Mouse (Mus musculus) liver, postnatal 0 days (tissue): Measurements from ENCODE around the gene 4930455H04Rik. TPM values are rescaled to one million over a fixed set of nuclear protein-coding genes. Genes with fewer than 3 reads are reported as not detected.

Experiments used
- ATAC-seq: fragments of 200-750 bp; cut with Nextera tagmentation; 2 replicates; pipeline ENCODE4 v1.8.0; 2017; ENCODE audit warnings: mild to moderate bottlenecking, moderate library complexity
- DNase-seq: peaks from one replicate; pipeline ENCODE4 v3.0.0-alpha.2; 2016
- H3K27ac ChIP-seq: fragments of 300-500 bp; sonication (generic); 2 replicates; pipeline ENCODE4 v1.5.1; 2014; ENCODE audit warnings: antibody characterized with exemption, moderate library complexity, mild to moderate bottlenecking, low read depth
- H3K27me3 ChIP-seq: fragments of 300-500 bp; sonication (generic); 2 replicates; pipeline ENCODE4 v1.6.1; 2014; ENCODE audit warnings: low read length, control low read depth, mixed read lengths; ENCODE audit not compliant: insufficient read depth
- H3K36me3 ChIP-seq: fragments of 300-500 bp; sonication (generic); replicated peaks from 2 replicates; pipeline ENCODE4 v1.6.1; 2014; ENCODE audit warnings: mild to moderate bottlenecking, control low read depth, low read length, moderate library complexity, mixed read lengths; ENCODE audit not compliant: insufficient read depth
- H3K4me1 ChIP-seq: fragments of 300-500 bp; sonication (generic); 2 replicates; pipeline ENCODE4 v1.6.1; 2014; ENCODE audit warnings: antibody characterized with exemption, mild to moderate bottlenecking, control low read depth; ENCODE audit not compliant: insufficient read depth
- H3K4me2 ChIP-seq: fragments of 300-500 bp; sonication (generic); 2 replicates; pipeline ENCODE4 v1.6.1; 2014; ENCODE audit warnings: low read depth, mild to moderate bottlenecking, low read length, moderate library complexity, mixed read lengths
- H3K4me3 ChIP-seq: fragments of 300-500 bp; sonication (generic); 2 replicates; pipeline ENCODE4 v1.5.1; 2014; ENCODE audit warnings: low read depth, low read length
- H3K9ac ChIP-seq: fragments of 300-500 bp; sonication (generic); replicated peaks from 2 replicates; pipeline ENCODE4 v1.6.1; 2014; ENCODE audit warnings: mild to moderate bottlenecking, moderate library complexity
- H3K9me3 ChIP-seq: fragments of 300-500 bp; sonication (generic); 2 replicates; pipeline ENCODE4 v1.6.1; 2016; ENCODE audit warnings: mild to moderate bottlenecking, control low read depth, low read length, mixed read lengths
- CTCF ChIP-seq: sonication (generic); IDR thresholded peaks from 2 replicates; pipeline ENCODE4 v1.5.1; 2016; ENCODE audit warnings: antibody characterized with exemption, low read depth
- EP300 ChIP-seq: IDR thresholded peaks from 2 replicates; pipeline ENCODE4 v1.6.1; 2016; ENCODE audit warnings: antibody characterized with exemption, low read depth, mild to moderate bottlenecking
- WGBS: fragments of 180-500 bp; shearing (Covaris S2); extraction: QIAGEN DNeasy Blood & Tissue Kit; methylation state at CpG from one replicate; pipeline ENCODE4 v1.1.7; 2014; ENCODE audit not compliant: insufficient replicate concordance; 5-methylcytosine and 5-hydroxymethylcytosine counted together
- polyA plus RNA-seq: library from polyadenylated mRNA; unstranded; fragments of >200 nt; fragmentation: Nextera tagmentation; extraction: Ambion mirVana; gene quantifications from 2 replicates; pipeline ENCODE4 v1.2.1, GENCODE M21; 2015

The 4930455H04Rik gene
- polyA plus RNA-seq, 1 experiment from 2014 or later, result not detected

GRCm38 (mm10) chr3:116963213-116963612 lies 4.9 kb upstream of the 4930455H04Rik start:
- H3K4me1 ChIP-seq, result no peaks in the 10 kb centered on the region
- WGBS, result 55% methylated on average over 4 of the region's 4 CpGs
- no peak overlapping the region for H3K4me2 ChIP-seq
- no peak overlapping the region for H3K27ac ChIP-seq
- TF ChIP-seq EP300 (no peak), CTCF (no peak)
- DNase-seq (no peak), ATAC-seq (no peak)
- no peak overlapping the region for H3K9ac ChIP-seq
- H3K4me3 ChIP-seq, result no peak overlapping the region
- no peaks in the 10 kb centered on the region for H3K27me3 ChIP-seq
- no peaks in the 10 kb centered on the region for H3K9me3 ChIP-seq
- H3K36me3 ChIP-seq, result no peaks in the 10 kb centered on the region

- Histone ChIP-seq H3K9me3 (no peaks in the 10 kb centered on the region), H3K4me3 (no peak overlapping the region), H3K36me3 (no peaks in the 10 kb centered on the region), H3K27me3 (no peaks in the 10 kb centered on the region), H3K9ac (no peak overlapping the region), H3K4me2 (no peak overlapping the region), H3K4me1 (no peaks in the 10 kb centered on the region), H3K27ac (no peak overlapping the region)
- 83% methylated on average over 9 of the region's 9 CpGs for whole genome bisulfite sequencing
- ATAC-seq (no peak), DNase-seq (no peak)
- TF ChIP-seq CTCF (no peak), EP300 (no peak)
These were observed 3.6 kb upstream of the 4930455H04Rik start for GRCm38 (mm10) chr3:116964426-116964825.

- 14% methylated on average over 4 of the region's 4 CpGs for WGBS
- TF ChIP-seq CTCF (peak; percentile 63), EP300 (no peak)
- Histone ChIP-seq H3K4me3 (peak overlapping the region; percentile 33; the same call in 1 of the 2 replicates), H3K4me1 (no peaks in the 10 kb centered on the region), H3K9me3 (no peaks in the 10 kb centered on the region), H3K27ac (peak overlapping the region; percentile 91), H3K4me2 (peak overlapping the region; percentile 54), H3K9ac (no peak overlapping the region), H3K36me3 (no peaks in the 10 kb centered on the region), H3K27me3 (no peaks in the 10 kb centered on the region)
- DNase-seq (peak; percentile 36), ATAC-seq (peak; percentile 80)
These were observed 1.8 kb upstream of the 4930455H04Rik start for GRCm38 (mm10) chr3:116966225-116966624.

- peak overlapping the region; percentile 91 for H3K27ac ChIP-seq
- peak overlapping the region; percentile 43 for H3K4me3 ChIP-seq
- no peaks in the 10 kb centered on the region for H3K36me3 ChIP-seq
- H3K4me2 ChIP-seq, result peak overlapping the region; percentile 56
- no peaks in the 10 kb centered on the region for H3K4me1 ChIP-seq
- 48% methylated on average over 6 of the region's 6 CpGs for WGBS
- DNase-seq (peak; percentile 39), ATAC-seq (peak; percentile 88)
- no peaks in the 10 kb centered on the region for H3K27me3 ChIP-seq
- H3K9me3 ChIP-seq, result no peaks in the 10 kb centered on the region
- TF ChIP-seq CTCF (no peak), EP300 (no peak)
- H3K9ac ChIP-seq, result peak overlapping the region; percentile 54; the same call in 1 of the 2 replicates
These were observed 1.3 kb upstream of the 4930455H04Rik start for GRCm38 (mm10) chr3:116966800-116967199.

GRCm38 (mm10) chr3:116967436-116967835 lies 631 bp upstream of the 4930455H04Rik start:
- Histone ChIP-seq H3K9ac (peak overlapping the region; percentile 54), H3K27ac (peak overlapping the region; percentile 91), H3K4me3 (peak overlapping the region; percentile 43), H3K36me3 (no peaks in the 10 kb centered on the region), H3K27me3 (no peaks in the 10 kb centered on the region), H3K4me2 (peak overlapping the region; percentile 56), H3K9me3 (no peaks in the 10 kb centered on the region), H3K4me1 (no peaks in the 10 kb centered on the region)
- ATAC-seq, result no peak
- DNase-seq, result no peak
- 57% methylated on average over 6 of the region's 6 CpGs for WGBS
- no peak for TF ChIP-seq CTCF
- no peak for TF ChIP-seq EP300

- WGBS, result 8% methylated on average over 17 of the region's 17 CpGs
- Histone ChIP-seq H3K27me3 (no peaks in the 10 kb centered on the region), H3K4me3 (peak within 1 kb of the TSS; percentile 43), H3K9me3 (no peaks in the 10 kb centered on the region), H3K27ac (peak within 1 kb of the TSS; percentile 91), H3K9ac (peak within 1 kb of the TSS; percentile 74), H3K36me3 (no peaks in the 10 kb centered on the region), H3K4me2 (peak within 1 kb of the TSS; percentile 57), H3K4me1 (no peaks in the 10 kb centered on the region)
- ATAC-seq (peak; percentile 48), DNase-seq (peak; percentile 44)
- TF ChIP-seq CTCF, result no peak
- TF ChIP-seq EP300, result no peak
These were observed 502 bp downstream of the 4930455H04Rik start, which contains the start of gene Palmd for GRCm38 (mm10) chr3:116968540-116968997. Gene Palmd (minus strand): TSS chr3:116968987.
